Mouse (Mus musculus) leukemia stem cell, adult 10-12 weeks (primary cell): ENCODE measurements around the gene Kat2a. TPM values are rescaled to one million over a fixed set of nuclear protein-coding genes. Genes with fewer than 3 reads are reported as not detected.

Experiments
- polyA plus RNA-seq: library from polyadenylated mRNA; stranded (reverse); fragments of >175 nt; gene quantifications from 2 replicates; pipeline ENCODE4 v1.2.3, GENCODE M21; 2012; ENCODE audit warnings: low replicate concordance

The Kat2a gene
- polyA plus RNA-seq, result 93.8 and 113 TPM in 2 replicates

DNA sequence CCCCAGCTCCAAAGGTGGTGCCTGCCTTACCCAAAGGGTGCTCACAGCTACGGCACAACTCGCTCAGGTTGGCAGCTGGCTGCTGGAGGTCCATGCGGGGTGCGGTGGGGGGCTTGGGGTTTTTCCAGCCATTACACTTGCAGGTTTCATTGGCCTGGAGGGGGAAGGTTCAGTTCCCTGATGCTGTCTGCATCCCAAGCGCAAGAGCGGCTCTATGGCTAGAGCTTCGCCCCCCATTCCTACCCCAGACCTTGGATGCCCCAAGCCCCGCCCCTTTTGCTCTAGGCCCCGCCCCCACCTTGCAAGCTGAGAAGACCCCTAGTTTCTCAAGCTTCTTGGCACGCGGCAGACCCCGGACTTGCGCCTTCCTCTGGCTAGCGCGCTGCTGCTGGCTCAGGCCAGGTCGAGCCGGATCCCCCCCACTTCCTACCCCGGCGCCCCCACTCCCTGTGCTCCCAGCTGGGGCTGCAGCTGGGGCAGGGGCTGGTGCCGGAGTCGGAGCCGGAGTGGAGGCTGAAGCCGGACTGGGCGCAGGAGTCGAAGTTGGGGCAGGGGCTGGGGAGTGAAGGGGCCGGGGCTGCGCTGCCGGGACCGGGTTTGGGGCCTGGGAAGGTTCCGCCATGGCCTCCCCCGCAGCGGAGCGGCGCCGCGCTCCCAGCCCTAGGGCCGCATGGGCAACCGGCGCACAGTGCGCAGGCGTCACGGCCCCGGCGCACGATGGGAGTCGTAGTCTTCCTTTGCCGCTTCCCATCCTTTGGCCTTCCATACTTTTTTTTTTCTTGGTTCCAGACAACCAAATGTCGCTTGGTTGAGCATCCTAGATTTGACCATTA is at the start of gene Kat2a:
TSS of gene Kat2a (minus strand) at position 683 of the 833 bp plus-strand sequence.

DNA sequence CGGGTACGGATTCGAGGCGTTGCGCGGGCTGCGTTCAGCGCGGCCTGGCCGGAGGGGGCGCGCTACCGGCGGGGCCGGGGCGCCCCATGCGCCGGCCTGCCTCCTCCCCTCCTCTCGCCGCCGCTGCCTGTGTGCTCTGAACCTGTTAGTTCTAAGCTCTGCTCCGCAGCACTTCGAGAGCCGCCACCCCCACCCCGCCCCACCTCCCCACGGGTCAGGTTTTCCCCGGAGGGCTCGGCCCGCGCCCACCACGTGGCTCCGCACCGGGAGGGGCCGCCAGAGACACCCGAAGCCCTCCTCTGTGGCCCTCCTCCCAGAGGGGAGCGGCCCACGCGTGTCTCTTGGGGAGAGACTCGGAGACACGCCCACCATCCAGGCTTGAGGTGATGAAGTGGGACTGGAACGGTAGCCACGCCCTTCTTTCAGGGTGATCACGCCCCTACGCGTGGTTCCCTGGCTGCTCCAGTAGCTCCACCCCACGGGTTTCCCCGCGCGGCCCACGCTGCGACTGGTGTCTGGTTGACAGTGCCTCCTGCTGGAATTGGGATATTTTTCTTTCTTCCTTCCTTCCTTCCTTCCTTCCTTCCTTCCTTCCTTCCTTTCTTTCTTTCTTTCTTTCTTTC is 47.5 kb upstream of the Kat2a start, which contains the start of gene Kcnh4:
TSS of gene Kcnh4 (minus strand) at position 332 of the 623 bp plus-strand sequence.

DNA sequence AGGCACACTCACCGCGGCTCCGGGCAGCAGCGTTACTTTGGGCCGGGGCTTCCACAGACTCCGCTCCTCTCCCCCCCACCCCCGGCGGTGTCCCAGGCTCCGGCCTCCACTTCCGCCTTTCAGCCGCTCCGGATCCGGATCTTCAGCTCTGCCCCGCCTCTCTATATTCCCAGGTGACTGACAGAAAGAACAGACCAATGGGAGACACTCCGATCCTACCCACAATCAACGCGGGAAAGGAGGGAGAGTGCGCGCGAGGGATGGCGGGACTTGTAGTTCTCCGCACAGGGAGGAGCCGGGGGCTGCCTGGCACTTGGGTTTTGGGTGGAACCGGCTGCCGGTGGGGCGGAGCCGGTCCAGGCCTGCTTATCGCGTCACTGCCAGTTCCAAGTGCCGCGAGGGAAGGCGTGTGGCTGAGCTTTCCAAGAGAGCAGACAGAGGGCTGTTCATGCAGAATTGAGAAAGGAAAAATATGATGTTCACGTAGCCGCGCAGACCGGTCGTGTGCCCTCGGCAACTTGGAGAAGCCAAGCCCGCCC is 25.9 kb upstream of the Kat2a start, which contains the start of gene Rab5c:
TSS of gene Rab5c (minus strand) at position 150 of the 539 bp plus-strand sequence.

DNA sequence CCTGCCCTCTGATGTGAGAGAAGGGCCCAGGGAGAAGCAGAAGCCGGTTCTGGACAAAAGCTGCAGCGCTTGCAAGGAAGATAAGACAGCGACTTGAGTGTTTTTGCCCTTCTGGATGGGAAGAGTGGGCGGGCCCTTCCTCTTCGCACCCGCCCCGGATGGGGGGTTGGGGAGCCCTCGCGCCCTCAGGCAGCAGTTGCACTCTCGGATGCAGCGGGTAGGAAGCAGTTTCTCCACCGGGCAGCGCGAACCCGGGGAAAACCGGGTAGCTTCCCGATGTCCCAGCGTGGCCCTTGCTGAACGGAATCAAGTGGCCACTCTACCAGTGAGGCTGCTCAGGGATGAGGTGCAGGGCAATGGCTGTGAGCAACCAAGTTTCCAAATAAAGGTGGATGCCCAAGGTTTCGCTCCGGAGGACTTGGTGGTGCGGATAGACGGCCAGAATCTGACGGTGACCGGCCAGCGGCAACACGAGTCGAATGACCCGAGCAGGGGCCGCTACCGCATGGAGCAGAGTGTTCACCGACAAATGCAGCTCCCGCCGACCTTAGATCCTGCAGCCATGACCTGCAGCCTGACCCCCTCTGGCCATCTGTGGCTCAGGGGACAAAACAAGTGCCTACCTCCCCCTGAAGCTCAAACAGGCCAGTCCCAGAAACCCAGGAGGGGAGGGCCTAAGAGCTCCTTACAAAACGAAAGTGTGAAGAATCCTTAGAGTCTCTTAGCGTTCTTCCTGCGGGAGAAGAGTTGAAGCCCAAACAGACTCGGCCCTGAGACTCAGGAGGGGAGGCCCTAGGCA is 1.7 kb upstream of the Kat2a start, which contains the start of gene Hspb9:
TSS of gene Hspb9 (plus strand) at position 116 of the 799 bp plus-strand sequence.

DNA sequence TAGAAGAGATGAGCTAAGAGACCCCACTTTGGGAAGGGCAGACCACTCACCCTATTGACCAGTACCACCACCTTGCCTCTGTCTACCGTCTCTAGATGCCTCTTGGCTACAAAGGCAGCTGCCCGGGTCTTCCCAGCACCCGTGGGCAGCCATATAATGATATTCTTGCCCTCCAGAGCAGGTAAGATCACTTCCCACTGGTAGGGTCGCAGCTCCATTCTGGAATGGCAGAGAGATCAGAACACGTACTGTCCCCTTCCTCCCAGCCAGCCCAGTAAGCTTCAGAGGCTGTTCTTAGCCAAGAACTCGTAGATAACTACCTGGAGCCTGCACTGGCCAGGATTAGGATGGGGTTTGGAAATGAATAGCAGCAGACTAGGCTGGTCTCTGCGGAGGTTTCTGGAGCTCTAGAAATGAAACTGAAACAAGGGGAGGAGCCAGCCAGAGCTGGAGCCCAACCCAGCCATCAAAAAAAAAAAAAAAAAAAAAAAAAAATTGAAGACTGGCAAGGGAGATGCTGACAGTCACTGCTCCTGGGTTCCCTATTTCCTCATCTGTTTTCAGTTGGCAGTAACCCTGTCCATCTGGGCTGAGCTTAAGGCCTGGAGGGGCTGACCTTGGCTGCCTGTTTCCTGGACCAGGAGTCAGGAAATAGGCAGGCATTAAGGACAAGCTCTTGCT is 8.3 kb downstream of the Kat2a start, which contains the start of gene Dhx58:
TSS of gene Dhx58 (minus strand) at position 421 of the 681 bp plus-strand sequence.

DNA sequence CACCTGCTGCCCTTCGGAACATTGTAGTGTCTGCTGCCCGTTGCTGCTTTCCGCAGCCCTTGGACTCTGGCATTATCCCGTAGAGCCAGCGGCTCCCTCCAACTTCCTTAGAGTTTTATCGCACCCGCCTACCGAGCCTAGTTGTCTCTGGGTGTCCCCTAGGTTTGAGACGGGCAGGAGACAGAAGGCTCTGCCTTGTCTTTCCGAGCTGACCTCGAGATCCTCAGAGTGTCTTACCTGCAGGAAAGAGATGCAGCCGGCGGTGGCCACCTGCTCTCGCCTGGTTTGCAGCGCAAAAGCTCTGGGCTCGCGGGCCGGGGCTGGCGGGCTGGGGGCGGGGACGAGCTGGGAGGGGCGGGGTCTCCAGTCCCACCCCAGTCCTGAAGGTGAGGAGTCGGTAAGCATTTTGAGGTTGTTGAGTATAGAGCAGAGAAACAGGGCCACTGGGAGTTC is 20.1 kb downstream of the Kat2a start, which contains the start of gene Zfp385c:
TSS of gene Zfp385c (minus strand) at position 292 of the 453 bp plus-strand sequence.

Other genes starting within 250 kb of the Kat2a start
- 2.6 and 3.0 TPM in 2 replicates for gene Klhl11, start 239.7 kb downstream of the Kat2a start, polyA plus RNA-seq
- 4.5 and 57.8 TPM in 2 replicates for gene Acly, start 184.5 kb downstream of the Kat2a start, polyA plus RNA-seq
- gene Ttc25, start 166.9 kb downstream of the Kat2a start, polyA plus RNA-seq, result not detected in 2 replicates
- gene Cnp, start 137.6 kb downstream of the Kat2a start, polyA plus RNA-seq, result 26.2 and 47.0 TPM in 2 replicates
- 15.7 and 34.6 TPM in 2 replicates for gene Nkiras2, start 93.2 kb downstream of the Kat2a start, polyA plus RNA-seq
- 21.8 and 31.1 TPM in 2 replicates for gene Dnajc7, start 92.3 kb downstream of the Kat2a start, polyA plus RNA-seq
- gene Zfp385c, start 20.0 kb downstream of the Kat2a start, polyA plus RNA-seq, result not detected in 2 replicates
- gene Dhx58, start 8.2 kb downstream of the Kat2a start, polyA plus RNA-seq, result 28.8 and 34.9 TPM in 2 replicates
- 0.71 TPM in 1 of 2 replicates, not detected in the other for gene Hspb9, start 1.4 kb upstream of the Kat2a start, polyA plus RNA-seq
- gene Rab5c, start 25.8 kb upstream of the Kat2a start, polyA plus RNA-seq, result 394 and 541 TPM in 2 replicates
- 0.09 and 0.55 TPM in 2 replicates for gene Kcnh4, start 47.5 kb upstream of the Kat2a start, polyA plus RNA-seq
- gene Hcrt, start 50.5 kb upstream of the Kat2a start, polyA plus RNA-seq, result not detected in 2 replicates
- gene Ghdc, start 58.5 kb upstream of the Kat2a start, polyA plus RNA-seq, result 6.6 and 9.5 TPM in 2 replicates
- gene Stat5b, start 138.3 kb upstream of the Kat2a start, polyA plus RNA-seq, result 27.4 and 38.6 TPM in 2 replicates
- gene Stat5a, start 146.9 kb upstream of the Kat2a start, polyA plus RNA-seq, result 25.8 and 32.3 TPM in 2 replicates
- gene Stat3, start 227.1 kb upstream of the Kat2a start, polyA plus RNA-seq, result 22.0 and 45.8 TPM in 2 replicates